Mouse (Mus musculus): ENCODE data around the gene Htra2. TPM values are rescaled to one million over a fixed set of nuclear protein-coding genes. Genes with fewer than 3 reads are reported as not detected.

Gene Htra2
- polyA plus RNA-seq, 1 experiment from 2014 or later = 132 TPM

GRCm38 (mm10) chr6:83086121-83087035 lies 31.3 kb upstream of the Htra2 start, which contains the start of gene Lbx2:
Lbx2 (plus strand) TSS chr6:83086367.
- Histone ChIP-seq H3K27ac (no peak within 1 kb of the TSS), H3K4me1 (replicated peaks) (peaks cover 15% of the 10 kb centered on the region), H3K9me3 (replicated peaks) (no peaks in the 10 kb centered on the region), H3K4me3 (replicated peaks) (peak within 1 kb of the TSS; percentile 34; the same call in 1 of the 2 replicates), H3K36me3 (peaks cover 8% of the 10 kb centered on the region), H3K27me3 (peaks cover 91% of the 10 kb centered on the region), H3K9ac (no peak within 1 kb of the TSS), H3K4me2 (peak within 1 kb of the TSS; percentile 51)
- no peak for DNase-seq
- ATAC-seq (ENCODE audit: low read depth) = no peak
- 2% methylated on average over 39 of the region's 42 CpGs for WGBS (ENCODE audit: insufficient replicate concordance)

GRCm38 (mm10) chr6:83084477-83084876 lies 29.4 kb upstream of the Htra2 start:
- Histone ChIP-seq H3K9me3 (replicated peaks) (no peaks in the 10 kb centered on the region), H3K4me2 (no peak overlapping the region), H3K27ac (no peak overlapping the region), H3K4me3 (replicated peaks) (no peak overlapping the region), H3K4me1 (replicated peaks) (peaks cover 29% of the 10 kb centered on the region), H3K36me3 (peaks cover 19% of the 10 kb centered on the region), H3K27me3 (peaks cover 75% of the 10 kb centered on the region), H3K9ac (no peak overlapping the region)
- no peak for DNase-seq
- 17% methylated on average over 6 of the region's 6 CpGs for WGBS (ENCODE audit: insufficient replicate concordance)
- no peak for ATAC-seq (ENCODE audit: low read depth)

- H3K4me2 ChIP-seq = no peak overlapping the region
- DNase-seq = no peak
- H3K36me3 ChIP-seq = peaks cover 19% of the 10 kb centered on the region
- peaks cover 37% of the 10 kb centered on the region for H3K4me1 ChIP-seq (replicated peaks)
- WGBS (ENCODE audit: insufficient replicate concordance) = 31% methylated on average over 5 of the region's 5 CpGs
- H3K27me3 ChIP-seq = peaks cover 66% of the 10 kb centered on the region
- no peak overlapping the region for H3K9ac ChIP-seq
- no peak overlapping the region for H3K27ac ChIP-seq
- no peaks in the 10 kb centered on the region for H3K9me3 ChIP-seq (replicated peaks)
- ATAC-seq (ENCODE audit: low read depth) = no peak
- no peak overlapping the region for H3K4me3 ChIP-seq (replicated peaks)
Measured at GRCm38 (mm10) chr6:83083497-83083896, 28.4 kb upstream of the Htra2 start.

- Histone ChIP-seq H3K27me3 (peaks cover 57% of the 10 kb centered on the region), H3K4me3 (replicated peaks) (no peak overlapping the region)
- 92% methylated on average over 5 of the region's 5 CpGs for WGBS (ENCODE audit: insufficient replicate concordance)
Measured at GRCm38 (mm10) chr6:83080210-83080609, 25.1 kb upstream of the Htra2 start.

GRCm38 (mm10) chr6:83078324-83078858 lies 23.3 kb upstream of the Htra2 start:
- H3K9ac ChIP-seq = peak overlapping the region; percentile 87
- WGBS (ENCODE audit: insufficient replicate concordance) = under 1% methylated on average over 46 of the region's 46 CpGs
- peak; percentile 88 for ATAC-seq (ENCODE audit: low read depth)

More at GRCm38 (mm10) chr6:83080210-83080609, 25.1 kb upstream of the Htra2 start:
- peaks cover 27% of the 10 kb centered on the region for H3K4me1 ChIP-seq (replicated peaks)
- DNase-seq (no peak), ATAC-seq (ENCODE audit: low read depth) (no peak)
- H3K9me3 ChIP-seq (replicated peaks) = no peaks in the 10 kb centered on the region
- H3K9ac ChIP-seq = no peak overlapping the region
- H3K27ac ChIP-seq = no peak overlapping the region
- H3K36me3 ChIP-seq = peaks cover 19% of the 10 kb centered on the region
- no peak overlapping the region; the same call in 1 of the 2 replicates for H3K4me2 ChIP-seq

GRCm38 (mm10) chr6:83077630-83078323 lies 22.7 kb upstream of the Htra2 start, which contains the start of gene Pcgf1:
Pcgf1 (plus strand) TSS chr6:83077869.
- peaks cover 27% of the 10 kb centered on the region for H3K4me1 ChIP-seq (replicated peaks)
- H3K27me3 ChIP-seq = peaks cover 57% of the 10 kb centered on the region
- H3K36me3 ChIP-seq = peaks cover 19% of the 10 kb centered on the region
- no peaks in the 10 kb centered on the region for H3K9me3 ChIP-seq (replicated peaks)
- peak within 1 kb of the TSS; percentile 86 for H3K4me3 ChIP-seq (replicated peaks)
- H3K4me2 ChIP-seq = peak within 1 kb of the TSS; percentile 98
- H3K9ac ChIP-seq = peak within 1 kb of the TSS; percentile 87
- WGBS (ENCODE audit: insufficient replicate concordance) = under 1% methylated on average over 54 of the region's 54 CpGs
- ATAC-seq (ENCODE audit: low read depth) (peak; percentile 49), DNase-seq (no peak)
- peak within 1 kb of the TSS; percentile 85 for H3K27ac ChIP-seq

More at GRCm38 (mm10) chr6:83078324-83078858, 23.3 kb upstream of the Htra2 start:
- Histone ChIP-seq H3K9me3 (replicated peaks) (no peaks in the 10 kb centered on the region), H3K4me2 (peak overlapping the region; percentile 98), H3K4me3 (replicated peaks) (peak overlapping the region; percentile 86), H3K27ac (peak overlapping the region; percentile 85), H3K36me3 (peaks cover 19% of the 10 kb centered on the region), H3K27me3 (peaks cover 57% of the 10 kb centered on the region), H3K4me1 (replicated peaks) (peaks cover 27% of the 10 kb centered on the region)
- DNase-seq = peak; percentile 98

GRCm38 (mm10) chr6:83074979-83075378 lies 19.9 kb upstream of the Htra2 start:
- Histone ChIP-seq H3K4me3 (replicated peaks) (no peak overlapping the region), H3K9me3 (replicated peaks) (no peaks in the 10 kb centered on the region), H3K27ac (no peak overlapping the region), H3K36me3 (peaks cover 2% of the 10 kb centered on the region), H3K4me2 (no peak overlapping the region), H3K4me1 (replicated peaks) (peaks cover 35% of the 10 kb centered on the region), H3K27me3 (peaks cover 76% of the 10 kb centered on the region), H3K9ac (no peak overlapping the region)
- DNase-seq = no peak
- 8% methylated on average over 2 of the region's 2 CpGs for WGBS (ENCODE audit: insufficient replicate concordance)
- no peak for ATAC-seq (ENCODE audit: low read depth)

GRCm38 (mm10) chr6:83071220-83071619 lies 16.1 kb upstream of the Htra2 start:
- Histone ChIP-seq H3K27me3 (peaks cover 100% of the 10 kb centered on the region), H3K4me2 (peak overlapping the region; percentile 29), H3K4me3 (replicated peaks) (peak overlapping the region; percentile 38), H3K9me3 (replicated peaks) (no peaks in the 10 kb centered on the region), H3K9ac (no peak overlapping the region), H3K27ac (no peak overlapping the region; the same call in 1 of the 2 replicates), H3K4me1 (replicated peaks) (peaks cover 34% of the 10 kb centered on the region), H3K36me3 (no peaks in the 10 kb centered on the region)
- ATAC-seq (ENCODE audit: low read depth) (no peak), DNase-seq (no peak)
- WGBS (ENCODE audit: insufficient replicate concordance) = 2% methylated on average over 21 of the region's 24 CpGs

- no peak overlapping the region for H3K27ac ChIP-seq
- H3K36me3 ChIP-seq = no peaks in the 10 kb centered on the region
- WGBS (ENCODE audit: insufficient replicate concordance) = 2% methylated on average over 58 of the region's 58 CpGs
- no peak overlapping the region for H3K9ac ChIP-seq
- ATAC-seq (ENCODE audit: low read depth) (no peak), DNase-seq (no peak)
- H3K27me3 ChIP-seq = peaks cover 100% of the 10 kb centered on the region
- H3K4me3 ChIP-seq (replicated peaks) = peak overlapping the region; percentile 38
- H3K9me3 ChIP-seq (replicated peaks) = no peaks in the 10 kb centered on the region
- H3K4me2 ChIP-seq = peak overlapping the region; percentile 29
- peaks cover 34% of the 10 kb centered on the region for H3K4me1 ChIP-seq (replicated peaks)
Measured at GRCm38 (mm10) chr6:83070311-83071219, 15.5 kb upstream of the Htra2 start.

- WGBS (ENCODE audit: insufficient replicate concordance) = 4% methylated on average over 10 of the region's 10 CpGs
- peaks cover 100% of the 10 kb centered on the region for H3K27me3 ChIP-seq
- no peak within 1 kb of the TSS for H3K9ac ChIP-seq
- peaks cover 34% of the 10 kb centered on the region for H3K4me1 ChIP-seq (replicated peaks)
- no peaks in the 10 kb centered on the region for H3K9me3 ChIP-seq (replicated peaks)
- H3K27ac ChIP-seq = no peak within 1 kb of the TSS
- peak within 1 kb of the TSS; percentile 53 for H3K4me2 ChIP-seq
- ATAC-seq (ENCODE audit: low read depth) = no peak
- H3K4me3 ChIP-seq (replicated peaks) = peak within 1 kb of the TSS; percentile 38
- no peaks in the 10 kb centered on the region for H3K36me3 ChIP-seq
- DNase-seq = no peak
Measured at GRCm38 (mm10) chr6:83070247-83070310, 15.0 kb upstream of the Htra2 start, which contains the start of gene Tlx2. Tlx2 (minus strand) TSS chr6:83070293.

Measured in liver, embryonic 13.5 days (tissue).